Mouse (Mus musculus): ENCODE measurements at regions not wholly inside any gene's neighbourhood (a gene's known extent, or its start where the extent isn't known, plus 50 kb on each side); places are given as distances from the start of the nearest gene placed in this dataset.

GRCm38 (mm10) chr9:47962589-47962988, 199.2 kb upstream of the Nxpe4 start:
- WGBS: 83% methylated on average over 4 of the region's 4 CpGs
- H3K36me3 ChIP-seq (ENCODE audit: insufficient read depth, low read length): no peaks in the 10 kb centered on the region
- no peak for TF ChIP-seq EP300 (IDR thresholded peaks at IDR 0.05)
- TF ChIP-seq CTCF (IDR thresholded peaks at IDR 0.05): no peak
- no peak overlapping the region for H3K9ac ChIP-seq (replicated peaks; ENCODE audit: low read depth)
- DNase-seq (ENCODE audit: low spot score) (no peak), ATAC-seq (no peak)
- H3K27me3 ChIP-seq (replicated peaks; ENCODE audit: insufficient read depth, low read length): no peaks in the 10 kb centered on the region
- no peaks in the 10 kb centered on the region for H3K4me1 ChIP-seq (ENCODE audit: insufficient read depth, low read depth, low read length)
- no peak overlapping the region for H3K27ac ChIP-seq (ENCODE audit: low read length)
- H3K9me3 ChIP-seq (ENCODE audit: low read length): no peaks in the 10 kb centered on the region
- H3K4me3 ChIP-seq (ENCODE audit: low read depth, low read length): no peak overlapping the region
- H3K4me2 ChIP-seq (replicated peaks; ENCODE audit: low read depth, low read length): no peak overlapping the region

- Histone ChIP-seq H3K9ac (replicated peaks; ENCODE audit: low read depth) (no peak overlapping the region), H3K4me2 (replicated peaks; ENCODE audit: low read depth, low read length) (no peak overlapping the region), H3K4me1 (ENCODE audit: insufficient read depth, low read depth, low read length) (no peaks in the 10 kb centered on the region), H3K27ac (ENCODE audit: low read length) (no peak overlapping the region), H3K27me3 (replicated peaks; ENCODE audit: insufficient read depth, low read length) (no peaks in the 10 kb centered on the region), H3K4me3 (ENCODE audit: low read depth, low read length) (no peak overlapping the region), H3K9me3 (ENCODE audit: low read length) (no peaks in the 10 kb centered on the region), H3K36me3 (ENCODE audit: insufficient read depth, low read length) (no peaks in the 10 kb centered on the region)
- WGBS: 43% methylated on average over 12 of the region's 12 CpGs
- TF ChIP-seq CTCF (IDR thresholded peaks at IDR 0.05) (no peak), EP300 (IDR thresholded peaks at IDR 0.05) (no peak)
- no peak for ATAC-seq
- DNase-seq (ENCODE audit: low spot score): no peak
These were observed 188.7 kb upstream of the Nxpe4 start for GRCm38 (mm10) chr9:47973130-47973529.

GRCm38 (mm10) chr9:47985356-47986111, 176.3 kb upstream of the Nxpe4 start:
- Histone ChIP-seq H3K27ac (ENCODE audit: low read length) (no peak overlapping the region), H3K4me2 (replicated peaks; ENCODE audit: low read depth, low read length) (no peak overlapping the region), H3K4me1 (ENCODE audit: insufficient read depth, low read depth, low read length) (no peaks in the 10 kb centered on the region), H3K27me3 (replicated peaks; ENCODE audit: insufficient read depth, low read length) (no peaks in the 10 kb centered on the region), H3K9ac (replicated peaks; ENCODE audit: low read depth) (no peak overlapping the region), H3K4me3 (ENCODE audit: low read depth, low read length) (no peak overlapping the region), H3K36me3 (ENCODE audit: insufficient read depth, low read length) (no peaks in the 10 kb centered on the region), H3K9me3 (ENCODE audit: low read length) (no peaks in the 10 kb centered on the region)
- DNase-seq (ENCODE audit: low spot score) (no peak), ATAC-seq (no peak)
- 70% methylated on average over 11 of the region's 11 CpGs for WGBS
- TF ChIP-seq EP300 (IDR thresholded peaks at IDR 0.05) (no peak), CTCF (IDR thresholded peaks at IDR 0.05) (no peak)

- Histone ChIP-seq H3K27ac (ENCODE audit: low read length) (no peak overlapping the region), H3K9me3 (ENCODE audit: low read length) (no peaks in the 10 kb centered on the region), H3K4me3 (ENCODE audit: low read depth, low read length) (no peak overlapping the region), H3K36me3 (ENCODE audit: insufficient read depth, low read length) (no peaks in the 10 kb centered on the region), H3K9ac (replicated peaks; ENCODE audit: low read depth) (no peak overlapping the region), H3K27me3 (replicated peaks; ENCODE audit: insufficient read depth, low read length) (no peaks in the 10 kb centered on the region), H3K4me1 (ENCODE audit: insufficient read depth, low read depth, low read length) (no peaks in the 10 kb centered on the region), H3K4me2 (replicated peaks; ENCODE audit: low read depth, low read length) (no peak overlapping the region)
- DNase-seq (ENCODE audit: low spot score): no peak
- ATAC-seq: no peak
- WGBS: 94% methylated on average over 4 of the region's 4 CpGs
- TF ChIP-seq EP300 (IDR thresholded peaks at IDR 0.05) (no peak), CTCF (IDR thresholded peaks at IDR 0.05) (no peak)
These were observed 174.6 kb upstream of the Nxpe4 start for GRCm38 (mm10) chr9:47987266-47987665.

GRCm38 (mm10) chr9:47994671-47995070, 167.2 kb upstream of the Nxpe4 start:
- Histone ChIP-seq H3K36me3 (ENCODE audit: insufficient read depth, low read length) (no peaks in the 10 kb centered on the region), H3K27ac (ENCODE audit: low read length) (no peak overlapping the region), H3K9ac (replicated peaks; ENCODE audit: low read depth) (no peak overlapping the region), H3K4me2 (replicated peaks; ENCODE audit: low read depth, low read length) (no peak overlapping the region), H3K27me3 (replicated peaks; ENCODE audit: insufficient read depth, low read length) (no peaks in the 10 kb centered on the region), H3K4me1 (ENCODE audit: insufficient read depth, low read depth, low read length) (no peaks in the 10 kb centered on the region), H3K4me3 (ENCODE audit: low read depth, low read length) (no peak overlapping the region), H3K9me3 (ENCODE audit: low read length) (no peaks in the 10 kb centered on the region)
- ATAC-seq (no peak), DNase-seq (ENCODE audit: low spot score) (no peak)
- TF ChIP-seq CTCF (IDR thresholded peaks at IDR 0.05) (no peak), EP300 (IDR thresholded peaks at IDR 0.05) (no peak)
- WGBS: 22% methylated on average over 4 of the region's 4 CpGs

GRCm38 (mm10) chr9:47999632-48000031, 162.2 kb upstream of the Nxpe4 start:
- no peaks in the 10 kb centered on the region for H3K36me3 ChIP-seq (ENCODE audit: insufficient read depth, low read length)
- H3K27me3 ChIP-seq (replicated peaks; ENCODE audit: insufficient read depth, low read length): no peaks in the 10 kb centered on the region
- H3K9me3 ChIP-seq (ENCODE audit: low read length): no peaks in the 10 kb centered on the region
- H3K4me2 ChIP-seq (replicated peaks; ENCODE audit: low read depth, low read length): no peak overlapping the region
- 89% methylated on average over 12 of the region's 12 CpGs for WGBS
- ATAC-seq (no peak), DNase-seq (ENCODE audit: low spot score) (no peak)
- H3K4me1 ChIP-seq (ENCODE audit: insufficient read depth, low read depth, low read length): no peaks in the 10 kb centered on the region
- TF ChIP-seq EP300 (IDR thresholded peaks at IDR 0.05) (no peak), CTCF (IDR thresholded peaks at IDR 0.05) (no peak)
- no peak overlapping the region for H3K9ac ChIP-seq (replicated peaks; ENCODE audit: low read depth)
- no peak overlapping the region for H3K27ac ChIP-seq (ENCODE audit: low read length)
- no peak overlapping the region for H3K4me3 ChIP-seq (ENCODE audit: low read depth, low read length)
